Mouse (Mus musculus) lung, embryonic 15.5 days (tissue): ENCODE data around the gene Vmp1. TPM values are rescaled to one million over a fixed set of nuclear protein-coding genes. Genes with fewer than 3 reads are reported as not detected.
A peak's percentile ranks its signal among the peaks of the same experiment; 100 is the strongest.

Source experiments
- ATAC-seq: fragments of 200-750 bp; cut with Nextera tagmentation; 2 replicates; pipeline ENCODE4 v1.8.0; 2017; ENCODE audit warnings: moderate number of reproducible peaks, borderline replicate concordance; ENCODE audit not compliant: low FRiP score, low TSS enrichment; ENCODE audit errors: extremely low read depth
- H3K27ac ChIP-seq: fragments of 300-500 bp; sonication (generic); 2 replicates; pipeline ENCODE4 v1.5.1; 2015; ENCODE audit warnings: moderate library complexity, mild to moderate bottlenecking, inconsistent platforms
- H3K27me3 ChIP-seq: fragments of 300-500 bp; sonication (generic); 2 replicates; pipeline ENCODE4 v1.6.1; 2015; ENCODE audit warnings: inconsistent platforms
- H3K36me3 ChIP-seq: fragments of 300-500 bp; sonication (generic); 2 replicates; pipeline ENCODE4 v1.6.1; 2015; ENCODE audit warnings: inconsistent platforms
- H3K4me1 ChIP-seq: fragments of 300-500 bp; sonication (generic); 2 replicates; pipeline ENCODE4 v1.6.1; 2015; ENCODE audit warnings: inconsistent platforms
- H3K4me2 ChIP-seq: fragments of 300-500 bp; sonication (generic); 2 replicates; pipeline ENCODE4 v1.6.1; 2015; ENCODE audit warnings: inconsistent platforms, mild to moderate bottlenecking, moderate library complexity
- H3K4me3 ChIP-seq: fragments of 300-500 bp; sonication (generic); 2 replicates; pipeline ENCODE4 v1.5.1; 2015; ENCODE audit warnings: mild to moderate bottlenecking, inconsistent platforms
- H3K9ac ChIP-seq: fragments of 300-500 bp; sonication (generic); 2 replicates; pipeline ENCODE4 v1.6.1; 2015; ENCODE audit warnings: inconsistent platforms
- H3K9me3 ChIP-seq: fragments of 300-500 bp; sonication (generic); 2 replicates; pipeline ENCODE4 v1.6.1; 2016; ENCODE audit warnings: inconsistent platforms
- WGBS: fragments of 180-500 bp; shearing (Covaris S2); methylation state at CpG from one replicate; pipeline ENCODE4 v1.1.7; 2015; 5-methylcytosine and 5-hydroxymethylcytosine counted together
- polyA plus RNA-seq: library from polyadenylated mRNA; unstranded; fragments of >200 nt; fragmentation: Nextera tagmentation; extraction: Ambion mirVana; gene quantifications from 2 replicates; pipeline ENCODE4 v1.2.1, GENCODE M21; 2015

Vmp1 gene
- 99.3 and 107 TPM in 2 replicates for polyA plus RNA-seq

- peak within 1 kb of the TSS; percentile 67 for H3K4me2 ChIP-seq
- peak within 1 kb of the TSS; percentile 63 for H3K9ac ChIP-seq
- peak within 1 kb of the TSS; percentile 70 for H3K4me3 ChIP-seq
- no peaks in the 10 kb centered on the region for H3K27me3 ChIP-seq
- peak within 1 kb of the TSS; percentile 88 for H3K27ac ChIP-seq
- under 1% methylated on average over 56 of the region's 56 CpGs for WGBS
- H3K36me3 ChIP-seq: peaks cover 9% of the 10 kb centered on the region; the same call in 1 of the 2 replicates
- no peaks in the 10 kb centered on the region for H3K9me3 ChIP-seq
- peak; percentile 95 for ATAC-seq
- peaks cover 25% of the 10 kb centered on the region for H3K4me1 ChIP-seq
Observed at GRCm38 (mm10) chr11:86683395-86684125, at the start of gene Vmp1, which contains the start of gene Ptrh2. Gene Vmp1 (minus strand): TSS chr11:86683836. Gene Ptrh2 (plus strand): TSS chr11:86683985.

DNA sequence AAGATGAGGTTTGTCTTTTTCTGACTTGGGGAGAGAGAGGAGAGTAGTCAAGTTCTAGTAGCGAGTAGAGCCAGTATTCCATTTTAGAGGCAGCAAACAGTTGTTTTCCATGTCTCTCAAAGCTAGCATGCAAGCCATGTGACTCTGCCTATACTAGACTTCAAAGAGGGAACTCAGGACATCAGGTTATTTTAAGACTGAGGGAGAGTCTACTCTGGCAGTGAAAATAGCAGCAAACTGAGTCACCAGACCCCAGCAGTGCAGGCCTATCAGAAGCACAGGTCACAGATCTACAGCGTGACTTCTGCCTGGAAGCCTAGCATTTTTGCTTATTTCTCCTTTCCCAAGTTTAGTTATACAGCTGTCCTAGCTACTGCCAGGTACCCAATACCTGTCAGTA, 47.8 kb upstream of the Vmp1 start:
- Histone ChIP-seq H3K9ac (no peak overlapping the region), H3K9me3 (no peaks in the 10 kb centered on the region), H3K36me3 (peaks cover 65% of the 10 kb centered on the region), H3K27me3 (no peaks in the 10 kb centered on the region), H3K27ac (no peak overlapping the region), H3K4me1 (no peaks in the 10 kb centered on the region), H3K4me2 (no peak overlapping the region), H3K4me3 (no peak overlapping the region)
- no peak for ATAC-seq
- WGBS: 79% methylated on average over 2 of the region's 2 CpGs

GRCm38 (mm10) chr11:86725607-86726006, 42.0 kb upstream of the Vmp1 start:
- H3K4me1 ChIP-seq: no peaks in the 10 kb centered on the region
- no peak for ATAC-seq
- H3K27ac ChIP-seq: no peak overlapping the region
- H3K9me3 ChIP-seq: no peaks in the 10 kb centered on the region
- no peak overlapping the region for H3K4me2 ChIP-seq
- H3K27me3 ChIP-seq: no peaks in the 10 kb centered on the region
- no peak overlapping the region for H3K4me3 ChIP-seq
- H3K9ac ChIP-seq: no peak overlapping the region
- peaks cover 60% of the 10 kb centered on the region for H3K36me3 ChIP-seq

DNA sequence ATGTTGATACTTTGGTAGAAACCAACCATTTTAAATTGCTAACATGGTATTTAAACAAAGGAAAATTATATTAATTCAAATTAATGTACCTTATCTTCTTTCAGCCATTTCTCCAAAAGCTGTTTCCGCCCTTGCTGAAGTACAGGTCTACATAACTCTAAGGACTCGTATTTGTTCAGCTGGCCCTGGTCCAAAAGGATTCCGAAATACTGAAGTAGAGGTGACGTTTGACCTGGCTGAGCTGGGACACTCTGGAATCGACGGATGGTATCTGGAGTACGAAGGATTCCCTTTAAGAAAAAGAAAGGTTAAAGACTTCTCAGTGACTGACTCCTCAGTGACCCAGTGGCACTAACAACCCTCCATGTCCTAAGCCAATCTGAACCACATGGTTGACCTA, 41.3 kb upstream of the Vmp1 start:
- Histone ChIP-seq H3K4me2 (no peak overlapping the region), H3K4me1 (no peaks in the 10 kb centered on the region), H3K9me3 (no peaks in the 10 kb centered on the region), H3K9ac (no peak overlapping the region), H3K27ac (no peak overlapping the region), H3K4me3 (no peak overlapping the region), H3K36me3 (peaks cover 63% of the 10 kb centered on the region), H3K27me3 (no peaks in the 10 kb centered on the region)
- WGBS: 65% methylated on average over 7 of the region's 7 CpGs
- no peak for ATAC-seq

DNA sequence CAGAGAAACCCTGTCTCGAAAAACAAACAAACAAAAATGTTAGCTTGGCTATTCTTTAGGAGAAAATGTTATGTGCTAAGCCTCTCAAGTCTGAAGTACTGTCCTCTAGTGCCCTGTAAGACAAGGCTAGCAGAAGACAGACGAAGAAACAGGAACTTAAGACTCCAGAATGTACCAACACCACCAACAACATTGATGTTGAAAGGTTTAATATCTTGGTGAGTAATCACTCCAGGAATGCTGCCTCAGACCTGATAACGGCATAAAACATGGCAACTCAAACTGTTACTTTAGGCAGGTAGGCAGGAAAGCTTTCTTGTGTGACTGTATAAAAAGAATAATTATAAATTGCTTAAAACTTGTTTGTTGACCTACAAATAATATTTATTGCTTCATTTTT, 40.4 kb upstream of the Vmp1 start:
- Histone ChIP-seq H3K27ac (no peak overlapping the region), H3K36me3 (peaks cover 66% of the 10 kb centered on the region), H3K4me2 (no peak overlapping the region), H3K4me1 (no peaks in the 10 kb centered on the region), H3K9ac (no peak overlapping the region), H3K27me3 (no peaks in the 10 kb centered on the region), H3K4me3 (no peak overlapping the region), H3K9me3 (no peaks in the 10 kb centered on the region)
- WGBS: 83% methylated on average over 3 of the region's 3 CpGs
- ATAC-seq: no peak

DNA sequence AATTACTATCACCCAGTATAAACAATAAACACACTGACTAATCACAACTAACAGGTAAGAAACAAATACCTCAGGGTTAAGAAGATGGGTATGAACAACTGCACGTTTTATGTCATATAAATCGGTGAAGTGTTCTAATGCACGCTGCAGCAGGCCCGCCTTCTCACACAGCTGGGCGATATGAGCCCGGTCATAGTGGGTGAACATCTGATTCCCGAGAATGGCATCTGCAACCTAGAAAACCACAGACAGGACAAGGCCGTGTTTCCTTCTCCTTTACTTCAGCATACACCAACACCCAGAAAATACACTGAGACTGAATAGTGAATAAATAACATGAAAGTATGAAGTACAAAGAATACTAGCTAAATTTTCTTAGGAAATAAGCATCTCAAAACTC, 35.8 kb upstream of the Vmp1 start:
- 85% methylated on average over 8 of the region's 8 CpGs for WGBS
- no peaks in the 10 kb centered on the region for H3K9me3 ChIP-seq
- ATAC-seq: no peak

GRCm38 (mm10) chr11:86718369-86718768, 34.7 kb upstream of the Vmp1 start:
- Histone ChIP-seq H3K36me3 (peaks cover 64% of the 10 kb centered on the region), H3K9me3 (no peaks in the 10 kb centered on the region)

More for the DNA sequence above, 35.8 kb upstream of the Vmp1 start:
- Histone ChIP-seq H3K4me3 (no peak overlapping the region), H3K9ac (no peak overlapping the region), H3K4me1 (no peaks in the 10 kb centered on the region), H3K27ac (no peak overlapping the region), H3K36me3 (peaks cover 66% of the 10 kb centered on the region), H3K4me2 (no peak overlapping the region), H3K27me3 (no peaks in the 10 kb centered on the region)

GRCm38 (mm10) chr11:86717306-86718065, 33.9 kb upstream of the Vmp1 start:
- H3K36me3 ChIP-seq: peaks cover 62% of the 10 kb centered on the region
- H3K4me2 ChIP-seq: no peak overlapping the region
- H3K27ac ChIP-seq: no peak overlapping the region
- 86% methylated on average over 6 of the region's 6 CpGs for WGBS
- H3K9me3 ChIP-seq: no peaks in the 10 kb centered on the region
- no peaks in the 10 kb centered on the region for H3K27me3 ChIP-seq
- H3K4me1 ChIP-seq: no peaks in the 10 kb centered on the region
- no peak overlapping the region for H3K4me3 ChIP-seq
- ATAC-seq: no peak
- H3K9ac ChIP-seq: no peak overlapping the region

More at GRCm38 (mm10) chr11:86718369-86718768, 34.7 kb upstream of the Vmp1 start:
- H3K4me1 ChIP-seq: no peaks in the 10 kb centered on the region
- no peak overlapping the region for H3K4me3 ChIP-seq
- ATAC-seq: no peak
- no peak overlapping the region for H3K9ac ChIP-seq
- no peaks in the 10 kb centered on the region for H3K27me3 ChIP-seq
- no peak overlapping the region for H3K27ac ChIP-seq
- no peak overlapping the region for H3K4me2 ChIP-seq
- WGBS: 83% methylated on average over 3 of the region's 3 CpGs

GRCm38 (mm10) chr11:86714606-86715005, 31.0 kb upstream of the Vmp1 start:
- Histone ChIP-seq H3K4me3 (no peak overlapping the region), H3K36me3 (peaks cover 69% of the 10 kb centered on the region), H3K4me2 (no peak overlapping the region), H3K27me3 (no peaks in the 10 kb centered on the region), H3K9me3 (no peaks in the 10 kb centered on the region), H3K4me1 (no peaks in the 10 kb centered on the region), H3K27ac (no peak overlapping the region), H3K9ac (no peak overlapping the region)
- ATAC-seq: no peak

DNA sequence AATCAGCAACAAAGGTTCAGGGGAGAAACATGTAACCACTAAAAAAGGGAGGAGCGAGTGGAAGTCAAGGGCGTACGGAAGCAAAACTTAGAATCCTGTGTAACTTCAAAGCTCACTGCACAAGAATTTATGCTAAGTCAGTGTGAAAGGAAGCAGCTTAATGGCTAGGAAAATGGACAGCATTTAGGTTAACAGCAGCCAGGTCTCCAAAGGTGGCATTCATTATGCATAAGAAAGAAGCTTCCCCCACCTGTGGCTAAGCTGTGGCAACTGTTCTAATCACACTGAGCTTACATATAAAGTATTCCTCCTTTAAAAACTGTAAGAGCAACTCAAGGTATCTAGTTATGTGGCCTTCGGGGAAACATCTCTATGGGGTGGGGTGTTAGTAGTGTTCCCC, 17.5 kb upstream of the Vmp1 start:
- H3K4me2 ChIP-seq: no peak overlapping the region
- 91% methylated on average over 4 of the region's 4 CpGs for WGBS
- no peak overlapping the region for H3K4me3 ChIP-seq

GRCm38 (mm10) chr11:86695461-86695860, 11.8 kb upstream of the Vmp1 start:
- Histone ChIP-seq H3K36me3 (peaks cover 89% of the 10 kb centered on the region), H3K9ac (no peak overlapping the region), H3K4me2 (no peak overlapping the region), H3K4me1 (no peaks in the 10 kb centered on the region), H3K4me3 (no peak overlapping the region), H3K9me3 (no peaks in the 10 kb centered on the region), H3K27me3 (no peaks in the 10 kb centered on the region), H3K27ac (no peak overlapping the region)
- no peak for ATAC-seq
- WGBS: 75% methylated on average over 4 of the region's 4 CpGs

More for the DNA sequence above, 17.5 kb upstream of the Vmp1 start:
- no peaks in the 10 kb centered on the region for H3K9me3 ChIP-seq
- H3K36me3 ChIP-seq: peaks cover 90% of the 10 kb centered on the region
- H3K9ac ChIP-seq: no peak overlapping the region
- ATAC-seq: no peak
- H3K27ac ChIP-seq: no peak overlapping the region
- H3K27me3 ChIP-seq: no peaks in the 10 kb centered on the region
- H3K4me1 ChIP-seq: no peaks in the 10 kb centered on the region

GRCm38 (mm10) chr11:86692546-86692945, 8.9 kb upstream of the Vmp1 start:
- no peaks in the 10 kb centered on the region for H3K4me1 ChIP-seq
- peaks cover 82% of the 10 kb centered on the region for H3K36me3 ChIP-seq
- WGBS: 80% methylated on average over 2 of the region's 2 CpGs
- ATAC-seq: no peak
- H3K27me3 ChIP-seq: no peaks in the 10 kb centered on the region
- H3K9me3 ChIP-seq: no peaks in the 10 kb centered on the region
- no peak overlapping the region for H3K4me3 ChIP-seq
- no peak overlapping the region for H3K4me2 ChIP-seq
- H3K9ac ChIP-seq: no peak overlapping the region
- H3K27ac ChIP-seq: no peak overlapping the region
